Mouse (Mus musculus) splenic B cell, adult 2 months (primary cell): ENCODE results near the gene Tmeff2.

Experiments used
- DNase-seq: peaks from one replicate; pipeline ENCODE4 v3.0.0-alpha.2; 2011; ENCODE audit warnings: low read depth, low spot score
- H3K27me3 ChIP-seq: 2 replicates; pipeline ENCODE4 v1.6.1; 2012; ENCODE audit warnings: mild to moderate bottlenecking, low read length, moderate library complexity, mixed read lengths; ENCODE audit not compliant: control insufficient read depth, poor library complexity, insufficient read depth, severe bottlenecking
- H3K36me3 ChIP-seq: 2 replicates; pipeline ENCODE4 v1.6.1; 2012; ENCODE audit warnings: mild to moderate bottlenecking, low read length, moderate library complexity, mixed read lengths; ENCODE audit not compliant: control insufficient read depth, poor library complexity, insufficient read depth, severe bottlenecking

The Tmeff2 gene

GRCm38 (mm10) chr1:50961954-50962648 lies 61.7 kb downstream of the Tmeff2 start:
- DNase-seq = peak; percentile 17
- no peaks in the 10 kb centered on the region for H3K36me3 ChIP-seq
- no peaks in the 10 kb centered on the region; the same call in 1 of the 2 replicates for H3K27me3 ChIP-seq

GRCm38 (mm10) chr1:50962649-50963000 lies 62.2 kb downstream of the Tmeff2 start:
- DNase-seq = no peak
- no peaks in the 10 kb centered on the region for H3K36me3 ChIP-seq
- H3K27me3 ChIP-seq = no peaks in the 10 kb centered on the region; the same call in 1 of the 2 replicates

GRCm38 (mm10) chr1:50969685-50970084 lies 69.2 kb downstream of the Tmeff2 start:
- no peak for DNase-seq
- Histone ChIP-seq H3K36me3 (no peaks in the 10 kb centered on the region), H3K27me3 (no peaks in the 10 kb centered on the region)

- no peaks in the 10 kb centered on the region for H3K27me3 ChIP-seq
- no peaks in the 10 kb centered on the region for H3K36me3 ChIP-seq
- DNase-seq = no peak
Measured at GRCm38 (mm10) chr1:50970853-50971252, 70.4 kb downstream of the Tmeff2 start.

- Histone ChIP-seq H3K36me3 (no peaks in the 10 kb centered on the region), H3K27me3 (no peaks in the 10 kb centered on the region)
- DNase-seq = no peak
Measured at GRCm38 (mm10) chr1:50972509-50973436, 72.3 kb downstream of the Tmeff2 start.

- DNase-seq = no peak
- no peaks in the 10 kb centered on the region for H3K27me3 ChIP-seq
- H3K36me3 ChIP-seq = no peaks in the 10 kb centered on the region
Measured at GRCm38 (mm10) chr1:50979358-50980081, 79.1 kb downstream of the Tmeff2 start.

GRCm38 (mm10) chr1:50980591-50980990 lies 80.1 kb downstream of the Tmeff2 start:
- Histone ChIP-seq H3K27me3 (no peaks in the 10 kb centered on the region), H3K36me3 (no peaks in the 10 kb centered on the region)
- no peak for DNase-seq

GRCm38 (mm10) chr1:50981151-50981828 lies 80.8 kb downstream of the Tmeff2 start:
- Histone ChIP-seq H3K36me3 (no peaks in the 10 kb centered on the region), H3K27me3 (no peaks in the 10 kb centered on the region)
- no peak for DNase-seq

GRCm38 (mm10) chr1:50990661-50991060 lies 90.2 kb downstream of the Tmeff2 start:
- DNase-seq = no peak
- no peaks in the 10 kb centered on the region for H3K27me3 ChIP-seq
- no peaks in the 10 kb centered on the region for H3K36me3 ChIP-seq

- H3K36me3 ChIP-seq = no peaks in the 10 kb centered on the region
- no peaks in the 10 kb centered on the region for H3K27me3 ChIP-seq
- DNase-seq = no peak
Measured at GRCm38 (mm10) chr1:50994505-50994904, 94.1 kb downstream of the Tmeff2 start.

- H3K36me3 ChIP-seq = no peaks in the 10 kb centered on the region
- DNase-seq = no peak
- no peaks in the 10 kb centered on the region for H3K27me3 ChIP-seq
Measured at GRCm38 (mm10) chr1:50999793-51000192, 99.3 kb downstream of the Tmeff2 start.

- H3K27me3 ChIP-seq = no peaks in the 10 kb centered on the region
- DNase-seq = no peak
- H3K36me3 ChIP-seq = no peaks in the 10 kb centered on the region
Measured at GRCm38 (mm10) chr1:51008344-51008743, 107.9 kb downstream of the Tmeff2 start.

- no peaks in the 10 kb centered on the region for H3K36me3 ChIP-seq
- no peak for DNase-seq
- H3K27me3 ChIP-seq = no peaks in the 10 kb centered on the region
Measured at GRCm38 (mm10) chr1:51040249-51040648, 139.8 kb downstream of the Tmeff2 start.

- no peaks in the 10 kb centered on the region for H3K36me3 ChIP-seq
- DNase-seq = no peak
- H3K27me3 ChIP-seq = no peaks in the 10 kb centered on the region
Measured at GRCm38 (mm10) chr1:51044810-51045209, 144.4 kb downstream of the Tmeff2 start.
